In the genomic region with DNA sequence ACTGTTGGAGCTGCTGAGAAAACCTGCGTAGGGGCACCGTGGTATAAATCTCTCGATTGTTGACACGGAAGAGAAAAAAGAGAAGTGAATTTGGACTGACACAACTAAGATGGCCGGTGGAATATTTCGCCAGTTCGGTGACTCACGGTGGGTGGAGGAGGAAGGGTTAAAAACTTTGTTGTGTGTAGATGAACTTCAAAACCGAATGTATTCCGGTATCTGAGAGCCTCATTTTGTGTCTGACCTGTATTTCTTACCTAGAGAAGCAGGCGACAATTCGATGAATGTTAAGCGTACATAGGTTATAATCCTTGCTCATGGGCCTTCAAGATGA, we compare ENCODE assay signal across 8 mouse cellular contexts. TPM values are rescaled to one million over a fixed set of nuclear protein-coding genes. Genes with fewer than 3 reads are reported as not detected.
A peak's percentile ranks its signal among the peaks of the same experiment; 100 is the strongest.
DNase-seq lines count a peak whose midpoint lies in the region; ATAC-seq and TF ChIP-seq lines count a peak whose summit lies in the region.

No protein-coding gene starts in this region.

- no peak for TF ChIP-seq EP300 in lung, postnatal 0 days (IDR thresholded peaks at IDR 0.05)

- ATAC-seq in lung, postnatal 0 days, result peak; percentile 39
- ATAC-seq in embryonic facial prominence, embryonic 15.5 days (ENCODE audit: insufficient number of reproducible peaks, low FRiP score, low TSS enrichment, low read depth), result no peak
- ATAC-seq in limb, embryonic 13.5 days (ENCODE audit: low FRiP score, low read depth), result peak; percentile 16; the same call in 1 of the 2 replicates

- peak overlapping the region; percentile 94 for H3K27ac ChIP-seq in lung, postnatal 0 days (ENCODE audit: low read length)
- H3K27ac ChIP-seq in embryonic facial prominence, embryonic 15.5 days (replicated peaks), result peak overlapping the region; percentile 99
- peak overlapping the region; percentile 99; the same call in 1 of the 2 replicates for H3K27ac ChIP-seq in limb, embryonic 13.5 days
- H3K27ac ChIP-seq in small intestine, adult 2 months (ENCODE audit: insufficient read depth, low read depth, low read length), result peak overlapping the region; percentile 57

- H3K36me3 ChIP-seq in lung, postnatal 0 days (ENCODE audit: insufficient read depth, low read length), result no peaks in the 10 kb centered on the region
- H3K36me3 ChIP-seq in embryonic facial prominence, embryonic 15.5 days, result no peaks in the 10 kb centered on the region
- peaks cover 14% of the 10 kb centered on the region for H3K36me3 ChIP-seq in limb, embryonic 13.5 days
- H3K36me3 ChIP-seq in small intestine, adult 2 months (ENCODE audit: control insufficient read depth, insufficient read depth, low read length), result no peaks in the 10 kb centered on the region

- peak overlapping the region; percentile 83 for H3K9ac ChIP-seq in lung, postnatal 0 days (replicated peaks; ENCODE audit: low read depth)
- H3K9ac ChIP-seq in embryonic facial prominence, embryonic 15.5 days, result peak overlapping the region; percentile 81
- H3K9ac ChIP-seq in limb, embryonic 13.5 days, result peak overlapping the region; percentile 96

- H3K4me2 ChIP-seq in lung, postnatal 0 days (replicated peaks; ENCODE audit: low read depth, low read length), result peak overlapping the region; percentile 66
- peak overlapping the region; percentile 51 for H3K4me2 ChIP-seq in embryonic facial prominence, embryonic 15.5 days (replicated peaks)
- peak overlapping the region; percentile 68 for H3K4me2 ChIP-seq in limb, embryonic 13.5 days (replicated peaks)

- WGBS in lung, postnatal 0 days, result 10% methylated on average over 13 of the region's 13 CpGs
- WGBS in embryonic facial prominence, embryonic 15.5 days, result 8% methylated on average over 13 of the region's 13 CpGs
- WGBS in limb, embryonic 13.5 days, result 10% methylated on average over 13 of the region's 13 CpGs
- 4% methylated on average over 13 of the region's 13 CpGs for WGBS in small intestine, adult 2 months

- no peaks in the 10 kb centered on the region for H3K9me3 ChIP-seq in lung, postnatal 0 days (ENCODE audit: low read length)
- H3K9me3 ChIP-seq in embryonic facial prominence, embryonic 15.5 days (replicated peaks), result no peaks in the 10 kb centered on the region
- H3K9me3 ChIP-seq in limb, embryonic 13.5 days, result no peaks in the 10 kb centered on the region

- H3K27me3 ChIP-seq in lung, postnatal 0 days (replicated peaks; ENCODE audit: insufficient read depth, low read length), result no peaks in the 10 kb centered on the region
- no peaks in the 10 kb centered on the region for H3K27me3 ChIP-seq in embryonic facial prominence, embryonic 15.5 days
- H3K27me3 ChIP-seq in limb, embryonic 13.5 days, result no peaks in the 10 kb centered on the region
- H3K27me3 ChIP-seq in small intestine, adult 2 months (ENCODE audit: control insufficient read depth, insufficient read depth, low read length), result no peaks in the 10 kb centered on the region

- H3K4me3 ChIP-seq in lung, postnatal 0 days (ENCODE audit: low read depth, low read length), result peak overlapping the region; percentile 98
- H3K4me3 ChIP-seq in embryonic facial prominence, embryonic 15.5 days (replicated peaks), result peak overlapping the region; percentile 86
- peak overlapping the region; percentile 85 for H3K4me3 ChIP-seq in limb, embryonic 13.5 days
- H3K4me3 ChIP-seq in small intestine, adult 2 months (ENCODE audit: low read depth, low read length), result peak overlapping the region; percentile 87

- no peak for TF ChIP-seq POLR2A in small intestine, adult 2 months (IDR thresholded peaks at IDR 0.05; ENCODE audit: low read depth, low read length)

- no peak for TF ChIP-seq CTCF in lung, postnatal 0 days (IDR thresholded peaks at IDR 0.05)
- TF ChIP-seq CTCF in small intestine, adult 2 months (IDR thresholded peaks at IDR 0.05; ENCODE audit: extremely low read depth, insufficient read length, insufficient replicate concordance, low read depth, low read length), result no peak

- H3K4me1 ChIP-seq in lung, postnatal 0 days (ENCODE audit: insufficient read depth, low read depth, low read length), result no peaks in the 10 kb centered on the region
- peaks cover 8% of the 10 kb centered on the region; the same call in 1 of the 2 replicates for H3K4me1 ChIP-seq in embryonic facial prominence, embryonic 15.5 days
- H3K4me1 ChIP-seq in limb, embryonic 13.5 days, result peaks cover 15% of the 10 kb centered on the region
- no peaks in the 10 kb centered on the region; the same call in 1 of the 2 replicates for H3K4me1 ChIP-seq in small intestine, adult 2 months (ENCODE audit: control insufficient read depth, insufficient read depth, insufficient read length, low read length)

- DNase-seq in lung, postnatal 0 days (ENCODE audit: low spot score), result no peak
- no peak for DNase-seq in lung, adult 18-20 months
- no peak for DNase-seq in spleen, postnatal 14 days (ENCODE audit: low spot score in 2 of 2)
- DNase-seq in embryo, embryonic 11 days, result no peak
- no peak for DNase-seq in adipocyte (ENCODE audit: low spot score)

RNA-seq across cellular contexts. Expression of gene Glg1, which starts 0.4 kb away (rescaled TPM):
- polyA plus RNA-seq in lung, postnatal 0 days (2015; fragmentation: Nextera tagmentation; extraction: Ambion mirVana), result 41.6 and 50.5 TPM in 2 replicates
- polyA plus RNA-seq in embryonic facial prominence, embryonic 15.5 days (2015; fragmentation: Nextera tagmentation; extraction: Ambion mirVana), result 80.6 and 83.5 TPM in 2 replicates
- polyA plus RNA-seq in limb, embryonic 13.5 days (2015; fragmentation: Nextera tagmentation; extraction: Ambion mirVana), result 81.7 and 83.1 TPM in 2 replicates
- 11.0 and 26.0 TPM in 2 replicates for polyA plus RNA-seq in small intestine, adult 2 months (2012; rRNA removed)

RNA-seq across cellular contexts. Expression of gene Rfwd3, which starts 40.6 kb away (rescaled TPM):
- polyA plus RNA-seq in lung, postnatal 0 days (2015; fragmentation: Nextera tagmentation; extraction: Ambion mirVana), result 10.5 and 13.4 TPM in 2 replicates
- polyA plus RNA-seq in embryonic facial prominence, embryonic 15.5 days (2015; fragmentation: Nextera tagmentation; extraction: Ambion mirVana), result 40.4 and 44.2 TPM in 2 replicates
- 49.2 and 56.9 TPM in 2 replicates for polyA plus RNA-seq in limb, embryonic 13.5 days (2015; fragmentation: Nextera tagmentation; extraction: Ambion mirVana)
- 4.5 and 9.1 TPM in 2 replicates for polyA plus RNA-seq in small intestine, adult 2 months (2012; rRNA removed)
